Mouse (Mus musculus): ENCODE measurements around the gene Trpm3.

Trpm3 gene

DNA sequence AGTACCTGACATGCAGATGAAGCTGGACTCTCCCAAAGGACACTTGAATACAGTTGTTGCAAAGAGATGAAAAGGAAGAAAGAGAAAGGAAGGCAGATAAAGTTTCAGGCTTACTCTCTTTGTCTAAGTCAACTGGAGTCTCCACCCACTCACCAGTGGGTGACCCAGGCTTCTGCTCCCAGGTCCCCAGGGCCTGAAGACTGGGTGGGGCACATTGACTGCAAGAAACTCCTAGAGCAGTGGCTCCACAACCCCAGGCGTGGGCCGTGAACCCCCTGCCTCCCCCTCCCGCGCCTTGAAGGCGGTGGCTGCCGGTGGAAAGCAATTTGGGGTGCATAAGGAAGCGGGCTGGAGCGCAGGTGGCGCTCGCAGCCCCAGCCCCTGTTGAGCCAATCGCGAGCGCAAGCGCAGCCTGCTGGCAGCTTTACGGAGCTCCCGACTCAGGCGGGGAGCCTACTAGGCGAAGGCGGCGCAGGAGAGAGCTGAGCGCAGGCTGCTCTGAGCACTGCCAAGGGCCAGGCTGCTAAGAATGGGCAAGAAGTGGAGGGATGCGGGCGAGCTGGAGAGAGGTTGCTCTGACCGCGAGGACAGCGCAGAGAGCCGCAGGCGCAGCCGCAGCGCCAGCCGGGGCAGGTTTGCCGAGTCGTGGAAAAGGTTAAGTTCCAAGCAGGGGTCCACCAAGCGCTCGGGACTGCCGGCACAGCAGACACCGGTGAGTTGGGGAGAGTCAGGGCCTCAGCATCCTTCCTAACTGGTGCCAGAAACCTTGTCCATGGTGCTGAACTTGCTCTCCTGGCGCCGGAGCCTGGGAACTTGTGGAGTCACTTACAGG, at the start of gene Trpm3:
TSS of gene Trpm3 (plus strand) at position 457 of the 832 bp plus-strand sequence.
- peak; percentile 77 to 88 for DNase-seq

- peak in 1 of 2 experiments; percentile 4 for DNase-seq
Observed at GRCm38 (mm10) chr19:22100582-22100981, 38.3 kb upstream of the Trpm3 start.

DNA sequence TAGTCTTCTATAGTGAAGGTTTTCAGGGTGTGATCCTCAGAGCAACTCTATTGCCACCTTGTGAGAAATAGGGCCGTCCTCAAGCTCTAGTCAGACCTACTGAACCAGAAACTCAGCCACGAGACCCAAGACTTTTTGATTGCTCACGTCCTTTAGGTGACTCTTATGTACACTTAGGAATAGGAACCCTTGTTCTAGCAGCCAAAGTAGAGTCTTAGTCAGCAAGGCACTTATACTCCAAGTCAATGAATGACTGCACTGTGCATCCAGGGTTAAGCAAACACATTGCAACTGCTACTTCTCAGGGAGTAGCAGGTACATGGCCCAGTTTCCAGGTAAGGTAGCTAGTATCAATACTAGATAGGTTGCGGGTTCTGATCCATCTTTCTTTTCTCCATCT, 35.0 kb upstream of the Trpm3 start:
- DNase-seq, result no peak

- no peak for DNase-seq
Observed at GRCm38 (mm10) chr19:22104848-22105484, 33.9 kb upstream of the Trpm3 start.

DNA sequence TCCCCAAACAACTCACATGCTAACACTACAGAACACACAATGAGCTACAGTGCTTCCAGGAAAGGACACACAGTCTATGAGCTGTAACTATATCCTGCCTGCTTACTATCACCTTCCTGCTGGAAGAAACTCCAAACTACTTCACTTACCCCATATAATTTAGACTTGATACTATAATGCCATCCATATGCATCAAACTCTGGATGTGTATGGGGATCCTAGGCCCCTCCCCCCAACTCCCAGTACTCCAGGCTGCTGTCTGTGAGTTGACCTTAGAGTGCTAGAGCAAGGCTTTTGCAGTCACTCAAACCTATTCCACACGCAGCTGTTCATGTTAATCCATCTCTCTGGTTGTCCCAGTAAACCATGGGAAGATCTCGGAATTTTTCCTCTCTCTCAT, 33.2 kb upstream of the Trpm3 start:
- no peak for DNase-seq

- DNase-seq, result no peak
Observed at GRCm38 (mm10) chr19:22108893-22109463, 29.9 kb upstream of the Trpm3 start.

GRCm38 (mm10) chr19:22120976-22121375, 17.9 kb upstream of the Trpm3 start:
- peak; percentile 46 to 62 for DNase-seq

DNA sequence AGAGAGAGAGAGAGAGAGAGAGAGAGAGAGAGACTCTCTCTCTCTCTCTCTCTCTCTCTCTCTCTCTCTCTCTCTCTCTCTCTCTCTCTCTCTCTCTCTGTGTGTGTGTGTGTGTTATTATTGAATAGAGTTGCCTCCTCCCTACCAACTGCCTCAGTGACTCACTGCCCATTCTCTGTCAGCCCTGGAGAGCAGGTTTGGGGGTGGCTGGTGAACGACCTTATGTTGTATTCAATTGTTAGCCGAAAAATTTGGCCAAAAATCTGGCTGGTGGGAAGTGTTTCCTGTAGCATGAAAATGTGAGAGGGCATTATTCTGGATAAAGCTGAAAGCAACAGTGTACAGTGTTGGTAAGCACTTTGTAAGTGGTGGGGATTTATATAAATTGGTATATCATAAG, 17.2 kb upstream of the Trpm3 start:
- DNase-seq, result no peak

- DNase-seq, result peak; percentile 72 to 75
Observed at GRCm38 (mm10) chr19:22132626-22133025, 6.2 kb upstream of the Trpm3 start.

GRCm38 (mm10) chr19:22178549-22178948, 39.7 kb downstream of the Trpm3 start:
- DNase-seq, result no peak

DNA sequence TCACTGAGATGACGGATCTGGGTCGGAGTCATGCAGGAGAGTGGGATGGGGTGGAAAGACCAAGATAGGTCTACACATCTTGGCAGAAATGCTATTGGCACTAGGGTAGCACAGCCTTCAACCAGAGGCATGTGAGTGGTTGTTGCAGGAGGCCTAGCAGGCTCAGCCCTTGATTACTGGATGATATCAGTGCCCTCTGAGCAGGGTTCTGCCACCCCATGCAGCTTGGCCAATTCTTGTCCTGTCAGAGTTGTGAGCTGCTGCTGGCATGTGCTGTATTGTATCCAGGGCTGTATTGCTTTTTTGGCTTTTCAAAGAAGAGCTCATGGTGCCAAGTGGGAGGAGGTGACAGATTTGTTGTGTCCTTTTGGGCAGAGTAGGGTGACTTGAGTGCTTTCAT, 40.2 kb downstream of the Trpm3 start:
- peak; percentile 21 to 37 for DNase-seq

- DNase-seq, result no peak
Observed at GRCm38 (mm10) chr19:22180136-22180535, 41.3 kb downstream of the Trpm3 start.

DNA sequence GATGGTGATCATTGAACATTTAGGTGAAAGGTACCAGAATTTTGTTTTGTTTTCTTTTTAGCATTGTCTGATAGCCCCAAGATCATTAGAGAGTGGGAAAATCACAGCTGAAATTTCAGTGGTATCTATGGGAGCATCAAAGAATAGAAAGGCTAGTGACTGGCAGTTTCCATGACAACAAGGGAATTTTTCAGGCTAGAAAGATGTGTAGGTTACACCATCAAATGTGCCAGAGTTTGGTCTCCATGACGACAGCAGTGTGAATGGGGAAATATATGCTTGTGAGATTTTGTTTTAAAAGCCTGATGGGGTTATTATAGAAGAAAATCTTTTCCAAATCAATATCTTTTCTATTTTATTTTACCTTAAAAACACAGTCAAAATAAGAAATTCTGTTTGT, 50.9 kb downstream of the Trpm3 start:
- DNase-seq, result no peak

- DNase-seq, result no peak
Observed at GRCm38 (mm10) chr19:22222520-22222919, 83.7 kb downstream of the Trpm3 start.

DNA sequence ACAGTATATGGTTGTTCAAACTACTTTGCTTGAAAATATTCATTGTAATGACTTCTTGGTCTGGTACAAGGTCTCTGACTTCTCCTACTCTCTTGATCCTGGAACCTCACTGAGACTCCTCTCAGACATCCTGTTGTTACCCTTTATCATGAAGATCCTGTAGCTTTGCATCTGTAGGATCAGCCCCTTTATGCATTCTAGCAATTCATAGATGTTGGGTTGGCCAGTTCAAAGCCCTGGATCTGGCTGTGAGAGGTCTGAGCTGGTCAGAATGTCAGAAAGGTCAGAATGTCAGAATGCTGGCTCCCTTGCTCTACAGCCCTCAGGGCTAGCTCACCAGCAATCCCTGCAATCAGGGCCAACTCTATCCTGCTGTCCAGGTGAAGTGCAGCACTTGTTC, 95.3 kb downstream of the Trpm3 start:
- DNase-seq, result no peak

GRCm38 (mm10) chr19:22249076-22249475, 110.2 kb downstream of the Trpm3 start:
- no peak for DNase-seq

- DNase-seq, result no peak
Observed at GRCm38 (mm10) chr19:22272916-22273315, 134.1 kb downstream of the Trpm3 start.

DNA sequence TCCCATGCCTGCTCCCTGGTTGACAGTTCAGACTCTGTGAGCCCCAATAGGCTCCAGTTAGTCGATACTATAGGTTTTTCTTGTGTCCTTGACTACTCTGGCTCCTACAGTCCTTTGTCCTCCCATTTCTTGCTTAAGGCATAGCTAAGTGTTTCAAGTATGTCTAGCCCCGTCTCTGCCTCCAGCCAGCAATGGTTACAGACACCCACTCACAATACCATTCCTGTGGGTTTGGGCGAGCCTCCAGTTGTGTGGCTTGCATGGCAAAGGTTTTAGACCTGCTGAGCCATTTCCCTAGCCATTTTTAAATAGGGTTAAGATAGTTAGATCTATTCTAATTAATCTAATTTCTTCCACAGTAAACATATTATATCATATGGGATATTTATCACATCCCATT, 145.8 kb downstream of the Trpm3 start:
- no peak for DNase-seq

- DNase-seq, result no peak
Observed at GRCm38 (mm10) chr19:22292671-22293070, 153.8 kb downstream of the Trpm3 start.

DNA sequence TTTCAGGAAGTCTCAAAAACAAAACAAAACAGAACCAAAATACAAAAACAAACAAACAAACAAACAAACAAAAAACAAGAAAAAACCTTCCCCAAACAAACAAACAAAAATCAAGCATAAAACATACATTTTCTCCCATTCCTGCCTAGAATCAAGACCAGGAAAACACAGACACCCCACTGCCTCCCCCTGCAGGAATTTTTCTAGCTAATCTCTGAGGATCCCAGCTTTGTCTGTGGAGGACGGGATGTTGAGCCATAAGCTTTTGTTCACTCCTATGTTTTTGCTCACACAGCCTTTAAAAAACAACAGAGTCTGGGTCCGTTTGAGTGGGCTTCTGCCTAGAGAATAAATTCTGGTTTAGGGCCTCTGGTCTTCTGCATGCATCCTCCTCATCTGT, 162.1 kb downstream of the Trpm3 start:
- DNase-seq, result peak; percentile 12 to 28

DNA sequence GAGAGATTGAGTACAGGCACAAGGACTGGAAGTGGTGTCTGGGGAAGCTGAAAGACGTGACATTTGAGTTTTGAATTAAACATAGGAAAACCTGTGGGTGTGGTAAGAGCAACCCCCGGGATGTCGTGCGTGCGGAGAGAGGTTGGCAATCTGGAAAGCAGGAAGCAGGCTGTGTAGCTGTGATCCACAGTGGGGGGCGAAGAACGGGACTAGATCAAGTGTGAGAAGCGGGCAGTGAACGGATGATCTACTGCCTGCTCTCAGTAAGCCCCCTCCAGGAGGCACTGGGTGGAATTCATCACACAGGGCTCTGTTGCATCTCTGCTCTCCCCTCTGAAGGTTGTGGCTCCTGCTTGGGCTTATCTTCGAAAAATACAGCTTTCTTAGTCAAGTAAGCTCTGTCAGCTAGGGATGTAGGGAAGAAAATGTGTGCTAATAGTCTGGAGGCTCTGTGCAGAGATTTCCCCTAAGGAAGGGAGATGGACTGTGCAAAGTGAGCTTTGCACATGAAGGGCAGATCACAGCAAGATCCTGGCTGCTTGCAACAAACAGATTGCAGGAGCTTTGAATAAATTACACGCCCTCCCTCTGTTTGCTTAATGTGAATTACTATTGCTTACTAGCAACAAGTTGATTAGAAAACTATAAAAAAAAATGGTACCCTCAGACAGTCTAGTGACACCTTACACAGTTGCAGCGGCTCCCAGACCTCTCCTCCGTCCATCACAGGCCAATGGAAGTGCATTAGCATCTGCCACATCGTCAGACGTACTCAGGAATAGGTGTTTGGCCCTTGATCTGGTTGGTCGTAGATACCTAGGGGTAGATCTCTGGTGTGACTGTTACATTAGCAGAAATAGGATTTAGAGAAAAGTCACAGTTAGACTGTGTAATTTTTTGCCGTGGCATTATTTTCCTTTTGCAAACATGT, 164.4 kb downstream of the Trpm3 start:
- DNase-seq, result peak; percentile 81 to 84

DNA sequence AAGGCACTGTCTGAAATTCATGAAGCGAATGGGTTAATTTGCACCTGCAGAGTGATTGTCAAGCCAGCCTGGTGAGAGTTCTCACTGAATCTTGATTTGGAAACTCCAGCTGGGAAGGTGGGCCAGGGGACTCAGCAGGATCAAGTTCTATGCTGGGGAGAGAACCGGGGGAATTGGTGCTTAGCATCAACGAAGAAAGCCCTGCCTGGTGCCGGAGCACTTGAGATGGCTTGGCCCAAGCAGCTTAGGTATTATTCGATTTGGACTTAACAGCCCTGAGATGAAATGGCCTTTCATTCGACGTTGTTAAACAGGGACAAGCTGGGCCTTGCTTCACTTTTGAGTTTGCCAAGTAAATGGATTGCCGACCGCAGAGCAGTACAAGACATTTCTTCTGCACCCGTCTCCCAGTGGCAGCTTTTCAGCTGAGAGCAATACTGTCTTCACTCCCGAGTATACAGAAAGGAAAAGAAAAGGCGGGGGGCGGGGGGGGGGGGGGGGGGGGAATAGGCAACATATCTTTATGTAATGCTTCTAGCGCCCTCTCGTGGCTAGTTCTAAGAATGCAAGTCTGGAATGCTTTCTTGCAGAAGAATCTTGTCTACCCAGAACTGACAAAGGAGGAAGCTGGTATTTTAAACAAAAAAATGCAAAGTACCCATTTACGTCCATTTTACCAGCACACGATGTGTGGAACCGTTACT, 165.3 kb downstream of the Trpm3 start:
- peak; percentile 95 to 98 for DNase-seq
